Mouse (Mus musculus) large intestine, adult 2 months (tissue): ENCODE data around the gene St6galnac3. TPM values are rescaled to one million over a fixed set of nuclear protein-coding genes. Genes with fewer than 3 reads are reported as not detected.

ENCODE experiments used
- DNase-seq: peaks from one replicate; pipeline ENCODE4 v3.0.0-alpha.2; 2012; ENCODE audit warnings: low read depth, low spot score
- WGBS: fragments of 180-500 bp; shearing (Covaris S2); methylation state at CpG from one replicate; pipeline ENCODE4 v1.1.7; 2018; 5-methylcytosine and 5-hydroxymethylcytosine counted together
- polyA plus RNA-seq: library from polyadenylated mRNA; depleted of rRNA; stranded (reverse); fragments of >200 nt; gene quantifications from 2 replicates; pipeline ENCODE4 v1.2.3, GENCODE M21; 2012

St6galnac3 gene
- polyA plus RNA-seq, 1 experiment, result 0.55 TPM

- DNase-seq, result no peak
- WGBS, result 41% methylated on average over 10 of the region's 10 CpGs
These were observed 502.2 kb downstream of the St6galnac3 start for GRCm38 (mm10) chr3:153222611-153223402.

- WGBS, result 88% methylated on average over 2 of the region's 2 CpGs
These were observed 505.6 kb downstream of the St6galnac3 start for GRCm38 (mm10) chr3:153219391-153219790.

GRCm38 (mm10) chr3:153208186-153208585 is 516.8 kb downstream of the St6galnac3 start:
- 84% methylated on average over 2 of the region's 2 CpGs for WGBS
- no peak for DNase-seq

More at GRCm38 (mm10) chr3:153219391-153219790, 505.6 kb downstream of the St6galnac3 start:
- no peak for DNase-seq

GRCm38 (mm10) chr3:153204046-153204445 is 520.9 kb downstream of the St6galnac3 start:
- WGBS, result 96% methylated on average over 5 of the region's 5 CpGs
- no peak for DNase-seq

GRCm38 (mm10) chr3:153201835-153202234 is 523.1 kb downstream of the St6galnac3 start:
- 93% methylated on average over 10 of the region's 10 CpGs for WGBS
- no peak for DNase-seq

GRCm38 (mm10) chr3:153200801-153201200 is 524.2 kb downstream of the St6galnac3 start:
- no peak for DNase-seq
- WGBS, result 91% methylated on average over 12 of the region's 12 CpGs

- 90% methylated on average over 11 of the region's 11 CpGs for WGBS
- no peak for DNase-seq
These were observed 524.9 kb downstream of the St6galnac3 start for GRCm38 (mm10) chr3:153200076-153200475.

- DNase-seq, result no peak
- WGBS, result 66% methylated on average over 8 of the region's 8 CpGs
These were observed 525.7 kb downstream of the St6galnac3 start for GRCm38 (mm10) chr3:153199251-153199650.

GRCm38 (mm10) chr3:153198514-153198913 is 526.5 kb downstream of the St6galnac3 start:
- 61% methylated on average over 4 of the region's 4 CpGs for WGBS
- no peak for DNase-seq

- no peak for DNase-seq
- WGBS, result 84% methylated on average over 7 of the region's 7 CpGs
These were observed 531.9 kb downstream of the St6galnac3 start for GRCm38 (mm10) chr3:153193025-153193424.

- DNase-seq, result no peak
- 52% methylated on average over 2 of the region's 2 CpGs for WGBS
These were observed 534.2 kb downstream of the St6galnac3 start for GRCm38 (mm10) chr3:153190742-153191141.

- DNase-seq, result no peak
- WGBS, result 85% methylated on average over 6 of the region's 6 CpGs
These were observed 535.1 kb downstream of the St6galnac3 start for GRCm38 (mm10) chr3:153189685-153190467.

GRCm38 (mm10) chr3:153188224-153188623 is 536.8 kb downstream of the St6galnac3 start:
- 75% methylated on average over 2 of the region's 2 CpGs for WGBS
- DNase-seq, result no peak

- DNase-seq, result no peak
- WGBS, result 76% methylated on average over 3 of the region's 3 CpGs
These were observed 539.9 kb downstream of the St6galnac3 start for GRCm38 (mm10) chr3:153185117-153185516.

GRCm38 (mm10) chr3:153181242-153181641 is 543.7 kb downstream of the St6galnac3 start:
- WGBS, result 66% methylated on average over 6 of the region's 6 CpGs
- DNase-seq, result no peak

- 80% methylated on average over 4 of the region's 4 CpGs for WGBS
- no peak for DNase-seq
These were observed 548.2 kb downstream of the St6galnac3 start for GRCm38 (mm10) chr3:153176749-153177148.

GRCm38 (mm10) chr3:153176325-153176724 is 548.6 kb downstream of the St6galnac3 start:
- 55% methylated on average over 6 of the region's 6 CpGs for WGBS

GRCm38 (mm10) chr3:153174336-153175033 is 550.5 kb downstream of the St6galnac3 start:
- DNase-seq, result no peak
- 69% methylated on average over 11 of the region's 11 CpGs for WGBS

More at GRCm38 (mm10) chr3:153176325-153176724, 548.6 kb downstream of the St6galnac3 start:
- no peak for DNase-seq

- 74% methylated on average over 2 of the region's 2 CpGs for WGBS
- DNase-seq, result no peak
These were observed 551.4 kb downstream of the St6galnac3 start for GRCm38 (mm10) chr3:153173567-153173966.

- no peak for DNase-seq
- 91% methylated on average over 4 of the region's 4 CpGs for WGBS
These were observed 554.8 kb downstream of the St6galnac3 start for GRCm38 (mm10) chr3:153170146-153170545.
